Mouse (Mus musculus) ES-Bruce4 (cell line): ENCODE results near the gene Zfp14. TPM values are rescaled to one million over a fixed set of nuclear protein-coding genes. Genes with fewer than 3 reads are reported as not detected.

ENCODE experiments used
- H3K27ac ChIP-seq: 2 replicates; pipeline ENCODE4 v1.5.1; 2012; ENCODE audit warnings: low read length, inconsistent platforms; ENCODE audit not compliant: insufficient read depth
- H3K27me3 ChIP-seq: 2 replicates; pipeline ENCODE4 v1.6.1; 2012; ENCODE audit warnings: mild to moderate bottlenecking, low read length, inconsistent platforms; ENCODE audit not compliant: control insufficient read depth, poor library complexity, insufficient read depth, severe bottlenecking
- H3K36me3 ChIP-seq: 2 replicates; pipeline ENCODE4 v1.6.1; 2012; ENCODE audit warnings: inconsistent platforms, mild to moderate bottlenecking, low read length, moderate library complexity; ENCODE audit not compliant: control insufficient read depth, poor library complexity, insufficient read depth, severe bottlenecking
- H3K4me1 ChIP-seq: one replicate; pipeline ENCODE4 v1.8.1; 2011; ENCODE audit warnings: low read length; ENCODE audit not compliant: control insufficient read depth, insufficient read depth
- H3K4me3 ChIP-seq: 2 replicates; pipeline ENCODE4 v1.5.1; 2011; ENCODE audit warnings: low read depth, mild to moderate bottlenecking, low read length
- H3K9ac ChIP-seq: 2 replicates; pipeline ENCODE4 v1.6.1; 2012; ENCODE audit warnings: low read depth, mild to moderate bottlenecking, inconsistent platforms; ENCODE audit not compliant: poor library complexity, severe bottlenecking
- H3K9me3 ChIP-seq: replicated peaks from 2 replicates; pipeline ENCODE4 v1.6.1; 2012; ENCODE audit warnings: mild to moderate bottlenecking, low read length, inconsistent platforms; ENCODE audit not compliant: control insufficient read depth, poor library complexity, insufficient read depth, severe bottlenecking
- CTCF ChIP-seq: IDR thresholded peaks from one replicate; pipeline ENCODE4 v1.8.1; 2011; ENCODE audit warnings: low read depth, low read length
- EP300 ChIP-seq: IDR thresholded peaks from 2 replicates; pipeline ENCODE4 v1.6.1; 2011; ENCODE audit warnings: low read depth, low read length; ENCODE audit not compliant: insufficient read depth
- POLR2A ChIP-seq: IDR thresholded peaks from one replicate; pipeline ENCODE4 v1.8.1; 2011; ENCODE audit warnings: low read length; ENCODE audit not compliant: insufficient read depth
- polyA plus RNA-seq: library from polyadenylated mRNA; stranded (reverse); fragments of >200 nt; gene quantifications from 2 replicates; pipeline ENCODE4 v1.2.4, GENCODE M21; 2011; ENCODE audit warnings: low read depth; ENCODE audit not compliant: missing spikeins, insufficient read depth, insufficient read length

The Zfp14 gene
- polyA plus RNA-seq, 1 experiment = 2.8 TPM

DNA sequence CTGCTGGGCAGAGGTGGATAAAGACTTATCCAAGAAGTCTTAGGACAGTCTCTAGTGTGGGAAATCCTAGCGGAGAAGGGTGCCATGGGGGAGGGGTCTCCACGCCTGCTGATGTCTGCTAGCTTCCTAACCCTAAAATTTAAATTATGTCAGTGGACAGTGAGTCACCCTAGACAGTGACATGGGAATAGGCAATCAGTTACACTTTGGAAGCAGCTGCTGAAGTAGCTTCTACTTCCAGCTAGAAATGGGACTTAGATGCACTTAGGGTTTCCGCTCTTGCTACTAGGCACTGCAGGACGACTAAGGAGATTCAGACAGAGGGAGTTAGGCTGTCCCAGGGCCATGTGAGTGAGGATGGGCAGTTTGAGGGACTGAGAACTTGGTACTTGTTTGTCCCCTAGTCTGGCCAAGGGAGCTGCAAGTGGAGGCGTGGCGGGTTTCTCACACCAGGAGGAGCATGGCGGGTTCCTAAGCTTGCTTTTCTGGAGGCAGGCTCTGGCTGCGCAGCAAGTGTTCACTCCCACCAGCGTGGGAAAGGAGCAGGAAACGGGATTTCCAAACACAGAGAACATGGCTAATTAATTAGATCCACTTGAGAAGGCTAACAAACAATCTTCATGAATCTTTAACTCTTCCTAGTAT lies 40.5 kb downstream of the Zfp14 start:
- Histone ChIP-seq H3K9ac (no peak overlapping the region), H3K4me1 (no peaks in the 10 kb centered on the region), H3K9me3 (no peaks in the 10 kb centered on the region), H3K4me3 (no peak overlapping the region), H3K27me3 (no peaks in the 10 kb centered on the region), H3K36me3 (peaks cover 60% of the 10 kb centered on the region), H3K27ac (no peak overlapping the region)
- TF ChIP-seq EP300 (no peak), POLR2A (no peak), CTCF (no peak)

DNA sequence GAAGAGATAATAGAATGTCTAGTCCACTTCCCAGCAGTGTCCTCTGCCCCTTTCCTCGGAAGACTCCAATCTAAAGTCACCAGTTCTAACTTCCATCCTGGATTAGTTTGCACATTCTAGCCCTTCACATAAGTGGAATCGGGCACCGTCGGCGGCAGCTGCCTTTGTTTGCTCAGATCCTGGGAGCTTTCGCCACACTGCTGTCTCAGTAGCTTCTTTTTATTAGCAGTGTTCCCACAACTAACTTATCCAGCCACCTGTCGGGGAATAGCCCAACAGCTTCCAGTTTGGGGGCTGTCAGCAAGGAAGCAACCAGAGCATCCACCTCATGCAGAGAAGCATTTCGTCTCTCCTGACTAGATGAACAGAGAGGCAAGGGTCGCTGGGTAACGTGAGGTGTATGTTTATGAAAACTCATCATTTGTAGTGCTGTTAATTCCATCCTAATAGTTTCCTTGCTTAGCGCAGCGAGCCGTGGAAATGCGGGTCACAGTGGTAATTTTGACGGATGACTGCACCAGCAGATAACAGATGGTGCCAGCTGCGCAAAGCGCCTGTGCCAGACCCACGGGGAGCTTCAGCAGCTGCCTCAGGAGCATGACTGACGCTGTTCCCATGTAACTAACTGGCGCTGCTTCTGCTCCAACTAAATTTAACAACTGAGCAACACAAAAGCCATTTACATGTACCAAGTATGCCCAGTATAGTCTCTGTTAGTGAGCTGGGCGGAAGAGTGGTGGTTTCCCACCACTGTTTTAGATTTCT lies 41.7 kb downstream of the Zfp14 start:
- Histone ChIP-seq H3K4me3 (no peak overlapping the region), H3K9ac (no peak overlapping the region), H3K9me3 (no peaks in the 10 kb centered on the region), H3K4me1 (no peaks in the 10 kb centered on the region), H3K27ac (no peak overlapping the region), H3K36me3 (peaks cover 60% of the 10 kb centered on the region), H3K27me3 (no peaks in the 10 kb centered on the region)
- TF ChIP-seq CTCF = no peak
- no peak for TF ChIP-seq POLR2A
- no peak for TF ChIP-seq EP300

DNA sequence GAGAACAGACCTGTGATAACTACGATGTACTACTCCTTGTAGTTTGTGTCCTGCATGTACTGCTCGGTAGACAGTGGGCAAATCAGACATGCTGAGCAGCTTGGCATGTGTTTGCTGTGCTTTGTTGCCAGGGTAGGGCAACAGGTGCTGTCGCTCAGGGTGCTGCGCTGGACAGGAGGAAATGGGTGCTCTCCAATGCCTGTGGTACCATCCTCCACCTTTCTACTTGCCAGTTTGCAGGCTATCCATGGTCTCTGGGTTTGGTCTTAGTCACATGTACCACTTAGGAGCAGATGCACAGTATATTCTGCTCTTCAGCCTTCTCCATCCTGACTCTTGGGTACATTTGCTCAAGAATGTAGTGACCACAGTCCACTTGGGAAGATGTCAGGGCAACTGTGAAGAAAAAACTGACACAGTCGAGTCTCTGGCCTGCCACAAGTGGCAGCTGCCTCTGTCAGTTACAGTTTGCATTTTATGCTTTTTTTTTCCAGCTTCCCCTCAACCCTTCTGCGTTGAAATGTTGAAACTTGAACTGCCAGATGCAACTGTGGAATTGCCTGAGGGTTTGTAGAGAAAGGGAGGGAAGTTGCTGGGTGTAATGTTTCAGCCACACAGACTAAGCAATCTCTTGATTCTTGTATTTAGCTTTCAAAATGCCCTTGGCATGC lies 43.0 kb downstream of the Zfp14 start:
- H3K9ac ChIP-seq = no peak overlapping the region
- no peak for TF ChIP-seq POLR2A
- no peak for TF ChIP-seq CTCF
- TF ChIP-seq EP300 = no peak
- no peaks in the 10 kb centered on the region for H3K9me3 ChIP-seq
- no peak overlapping the region for H3K4me3 ChIP-seq
- no peak overlapping the region for H3K27ac ChIP-seq
- peaks cover 59% of the 10 kb centered on the region for H3K36me3 ChIP-seq
- no peaks in the 10 kb centered on the region for H3K27me3 ChIP-seq
- H3K4me1 ChIP-seq = no peaks in the 10 kb centered on the region

DNA sequence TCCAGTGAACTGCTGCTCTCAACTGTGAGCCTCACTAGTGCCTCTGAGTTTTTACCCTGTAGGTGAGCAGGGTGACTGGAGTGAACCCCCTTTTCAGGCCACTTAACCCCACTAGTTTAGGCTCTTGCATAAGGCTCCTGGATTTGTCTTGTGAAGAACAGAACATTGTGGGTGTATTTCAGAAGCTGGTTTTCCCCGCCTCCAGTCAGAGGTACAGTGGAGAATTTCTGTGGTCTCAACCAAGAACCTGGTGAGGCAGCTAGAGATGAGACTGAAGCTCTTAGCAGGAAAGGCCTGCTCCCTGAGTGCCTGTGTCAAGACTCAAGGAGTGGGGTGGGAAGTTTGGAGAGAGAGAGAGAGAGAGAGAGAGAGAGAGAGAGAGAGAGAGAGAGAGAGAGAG lies 43.6 kb downstream of the Zfp14 start:
- H3K9ac ChIP-seq = no peak overlapping the region

DNA sequence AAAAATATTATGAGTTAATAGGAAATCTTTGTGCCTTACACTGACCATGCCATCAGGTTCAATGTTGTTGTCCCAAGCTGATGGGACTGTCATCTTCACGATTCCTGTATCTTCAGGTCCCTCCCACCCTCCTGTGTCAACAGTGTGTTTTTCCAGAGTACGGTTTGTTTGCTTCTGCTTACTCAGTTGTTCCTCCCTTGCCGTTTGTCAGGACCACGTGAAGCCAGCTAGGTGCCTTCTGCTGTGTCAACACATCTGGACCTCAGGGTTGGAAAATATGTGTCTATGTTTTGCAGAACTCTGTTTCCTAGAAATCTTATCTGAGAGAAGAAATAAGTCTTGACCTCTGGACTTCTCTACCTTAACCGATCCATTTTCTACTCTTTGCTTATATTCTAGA lies 50.6 kb downstream of the Zfp14 start:
- Histone ChIP-seq H3K4me1 (no peaks in the 10 kb centered on the region), H3K36me3 (peaks cover 80% of the 10 kb centered on the region), H3K9me3 (no peaks in the 10 kb centered on the region), H3K9ac (no peak overlapping the region), H3K27me3 (no peaks in the 10 kb centered on the region), H3K4me3 (no peak overlapping the region), H3K27ac (no peak overlapping the region)
- TF ChIP-seq EP300 (no peak), POLR2A (no peak), CTCF (no peak)

More for the DNA sequence above, 43.6 kb downstream of the Zfp14 start:
- H3K4me3 ChIP-seq = no peak overlapping the region
- no peaks in the 10 kb centered on the region for H3K4me1 ChIP-seq
- H3K27ac ChIP-seq = no peak overlapping the region
- no peaks in the 10 kb centered on the region for H3K9me3 ChIP-seq
- H3K36me3 ChIP-seq = peaks cover 64% of the 10 kb centered on the region
- TF ChIP-seq CTCF (no peak), POLR2A (no peak), EP300 (no peak)
- no peaks in the 10 kb centered on the region for H3K27me3 ChIP-seq
